Mouse (Mus musculus) bone marrow, adult 2 months (tissue): ENCODE data around the gene Fcrla.

Experiments used
- CTCF ChIP-seq: fragments of 200-500 bp; IDR thresholded peaks from 2 replicates; pipeline ENCODE4 v1.5.1; 2011; ENCODE audit warnings: low read length, control low read depth; ENCODE audit not compliant: control insufficient read depth, insufficient read depth
- POLR2A ChIP-seq: fragments of 200-500 bp; IDR thresholded peaks from 2 replicates; pipeline ENCODE4 v1.6.1; 2011; ENCODE audit warnings: low read depth, mild to moderate bottlenecking, control low read depth, low read length, borderline replicate concordance; ENCODE audit not compliant: control insufficient read depth

GRCm38 (mm10) chr1:170932043-170932442 is 4.7 kb upstream of the Fcrla start:
- no peak for TF ChIP-seq CTCF
- no peak for TF ChIP-seq POLR2A
